Mouse (Mus musculus) liver, embryonic 14.5 days (tissue): ENCODE measurements around the gene Rad17. TPM values are rescaled to one million over a fixed set of nuclear protein-coding genes. Genes with fewer than 3 reads are reported as not detected.

Source experiments
- ATAC-seq: fragments of 200-750 bp; cut with Nextera tagmentation; 2 replicates; pipeline ENCODE4 v1.8.0; 2017; ENCODE audit warnings: moderate number of reproducible peaks, mild to moderate bottlenecking, moderate library complexity; ENCODE audit not compliant: insufficient read depth
- DNase-seq, 3 experiments: peaks; one replicate each; pipeline ENCODE4 v3.0.0-alpha.2; 2012 to 2013; ENCODE audit warnings: low read depth in 3 of 3, low spot score in 3 of 3
- H3K27ac ChIP-seq: fragments of 300-500 bp; sonication (generic); 2 replicates; pipeline ENCODE4 v1.5.1; 2014; ENCODE audit warnings: moderate library complexity, mild to moderate bottlenecking, control low read depth, inconsistent platforms
- H3K27me3 ChIP-seq: fragments of 300-500 bp; sonication (generic); 2 replicates; pipeline ENCODE4 v1.6.1; 2014; ENCODE audit warnings: mild to moderate bottlenecking, low read length, moderate library complexity; ENCODE audit not compliant: control insufficient read depth, insufficient read depth
- H3K36me3 ChIP-seq: fragments of 300-500 bp; sonication (generic); replicated peaks from 2 replicates; pipeline ENCODE4 v1.6.1; 2014; ENCODE audit warnings: low read depth; ENCODE audit not compliant: control insufficient read depth, insufficient read depth
- H3K4me1 ChIP-seq, 2 experiments: fragments of 200-500 bp in 1 of 2; fragments of 300-500 bp in 1 of 2; sonication (generic) in 1 of 2; replicated peaks; 2 replicates each; pipeline ENCODE4 v1.6.1; 2012 to 2014; ENCODE audit warnings: antibody characterized with exemption in 1 of 2, inconsistent platforms in 1 of 2, low read length in 1 of 2; ENCODE audit not compliant: control insufficient read depth in 2 of 2, insufficient read depth in 2 of 2
- H3K4me2 ChIP-seq: fragments of 300-500 bp; sonication (generic); 2 replicates; pipeline ENCODE4 v1.6.1; 2014; ENCODE audit warnings: low read depth, mild to moderate bottlenecking, control low read depth, moderate library complexity
- H3K4me3 ChIP-seq, 2 experiments: fragments of 200-500 bp in 1 of 2; fragments of 300-500 bp in 1 of 2; sonication (generic) in 1 of 2; 2 replicates each; pipeline ENCODE4 v1.5.1; 2012 to 2014; ENCODE audit warnings: low read depth in 2 of 2, low read length in 2 of 2, mild to moderate bottlenecking in 2 of 2, control low read depth in 1 of 2, inconsistent platforms in 1 of 2, moderate library complexity in 1 of 2; ENCODE audit not compliant: insufficient read depth in 1 of 2
- H3K9ac ChIP-seq: fragments of 300-500 bp; sonication (generic); replicated peaks from 2 replicates; pipeline ENCODE4 v1.6.1; 2014; ENCODE audit warnings: mild to moderate bottlenecking, control low read depth, moderate library complexity
- H3K9me3 ChIP-seq: fragments of 300-500 bp; sonication (generic); 2 replicates; pipeline ENCODE4 v1.6.1; 2016; ENCODE audit warnings: low read length, mixed read lengths; ENCODE audit not compliant: control insufficient read depth
- CTCF ChIP-seq: IDR thresholded peaks from 2 replicates; pipeline ENCODE4 v1.5.1; 2016; ENCODE audit warnings: antibody characterized with exemption, low read depth, control low read depth
- EP300 ChIP-seq: IDR thresholded peaks from 2 replicates; pipeline ENCODE4 v1.6.1; 2016; ENCODE audit warnings: antibody characterized with exemption, low read depth
- WGBS: fragments of 180-500 bp; shearing (Covaris S2); extraction: QIAGEN DNeasy Blood & Tissue Kit; methylation state at CpG from one replicate; pipeline ENCODE4 v1.1.7; 2014; ENCODE audit not compliant: insufficient replicate concordance; 5-methylcytosine and 5-hydroxymethylcytosine counted together
- polyA plus RNA-seq, 2 experiments: library from polyadenylated mRNA; depleted of rRNA in 1 of 2; stranded (reverse) in 1 of 2; unstranded in 1 of 2; fragments of >200 nt; fragmentation: Nextera tagmentation in 1 of 2; extraction: Ambion mirVana in 1 of 2; gene quantifications; 2 replicates each; pipeline versions ENCODE4 v1.2.1 to v1.2.3; 2012 to 2014

Rad17 gene
- polyA plus RNA-seq (2012; rRNA removed), result 4.9 and 8.5 TPM in 2 replicates
- 13.6 TPM in 2 replicates for polyA plus RNA-seq (2014; fragmentation: Nextera tagmentation; extraction: Ambion mirVana)

GRCm38 (mm10) chr13:100650550-100651438, at the start of gene Rad17, which contains the start of gene Ak6:
TSS of gene Rad17 (minus strand) at chr13:100651051.
TSS of gene Ak6 (plus strand) at chr13:100650979.
- ATAC-seq (peak; percentile 99), DNase-seq (peak; percentile 81 to 87 (median 85))
- peak within 1 kb of the TSS; percentile 83 for H3K27ac ChIP-seq
- TF ChIP-seq EP300, result peak; percentile 74
- TF ChIP-seq CTCF, result peak; percentile 42
- H3K9ac ChIP-seq, result peak within 1 kb of the TSS; percentile 93
- peak within 1 kb of the TSS; percentile 98 for H3K4me2 ChIP-seq
- H3K36me3 ChIP-seq, result peaks cover 18% of the 10 kb centered on the region
- WGBS, result under 1% methylated on average over 73 of the region's 73 CpGs
- peaks cover 0 to 5% of the 10 kb centered on the region in 2 experiments; a peak in 2 of 4 replicates for H3K4me1 ChIP-seq
- H3K27me3 ChIP-seq, result no peaks in the 10 kb centered on the region
- peak within 1 kb of the TSS; percentile 97 to 99 for H3K4me3 ChIP-seq
- H3K9me3 ChIP-seq, result no peaks in the 10 kb centered on the region

GRCm38 (mm10) chr13:100698866-100699265, 48.0 kb upstream of the Rad17 start:
- WGBS, result 84% methylated on average over 10 of the region's 10 CpGs
- DNase-seq (no peak), ATAC-seq (no peak)
- no peaks in the 10 kb centered on the region for H3K9me3 ChIP-seq
- no peak overlapping the region for H3K27ac ChIP-seq
- no peaks in the 10 kb centered on the region for H3K4me1 ChIP-seq
- H3K27me3 ChIP-seq, result no peaks in the 10 kb centered on the region
- TF ChIP-seq CTCF (no peak), EP300 (no peak)
- H3K36me3 ChIP-seq, result peaks cover 10% of the 10 kb centered on the region
- H3K4me2 ChIP-seq, result no peak overlapping the region
- no peak overlapping the region for H3K9ac ChIP-seq
- H3K4me3 ChIP-seq, result no peak overlapping the region

DNA sequence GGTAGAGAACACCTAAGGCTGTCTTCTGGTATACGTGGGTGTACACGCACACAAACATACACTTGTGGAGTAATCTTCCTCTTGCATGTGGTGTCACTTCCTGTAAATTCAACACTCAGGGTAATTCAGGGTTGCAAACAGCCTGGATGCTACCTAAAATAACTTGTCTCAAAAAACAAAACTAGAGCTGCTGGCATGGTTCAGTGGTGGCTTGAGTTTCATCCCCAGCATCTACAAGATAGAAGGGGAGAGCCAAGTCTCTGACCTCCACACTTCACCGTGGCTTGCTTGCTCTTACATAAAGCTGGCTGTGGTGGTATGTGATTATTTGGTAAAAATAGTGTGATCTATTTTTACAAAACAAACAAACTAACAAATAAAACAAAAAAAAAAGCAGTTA, 46.7 kb upstream of the Rad17 start:
- Histone ChIP-seq H3K36me3 (peaks cover 3% of the 10 kb centered on the region), H3K27ac (no peak overlapping the region), H3K9ac (no peak overlapping the region), H3K4me1 (no peaks in the 10 kb centered on the region), H3K4me3 (no peak overlapping the region), H3K4me2 (no peak overlapping the region), H3K9me3 (no peaks in the 10 kb centered on the region), H3K27me3 (no peaks in the 10 kb centered on the region)
- no peak for TF ChIP-seq EP300
- no peak for TF ChIP-seq CTCF
- no peak for DNase-seq
- 68% methylated on average over 3 of the region's 3 CpGs for WGBS
- no peak for ATAC-seq

- H3K36me3 ChIP-seq, result no peaks in the 10 kb centered on the region
- no peak for DNase-seq
- ATAC-seq, result no peak
- H3K9ac ChIP-seq, result no peak overlapping the region
- TF ChIP-seq EP300, result no peak
- peak; percentile 45 for TF ChIP-seq CTCF
- H3K4me1 ChIP-seq, result no peaks in the 10 kb centered on the region
- WGBS, result 68% methylated on average over 7 of the region's 7 CpGs
- no peak overlapping the region for H3K27ac ChIP-seq
- H3K4me2 ChIP-seq, result no peak overlapping the region
- no peak overlapping the region for H3K4me3 ChIP-seq
- H3K27me3 ChIP-seq, result no peaks in the 10 kb centered on the region
- H3K9me3 ChIP-seq, result no peaks in the 10 kb centered on the region
Measured at GRCm38 (mm10) chr13:100687513-100687912, 36.7 kb upstream of the Rad17 start.

- WGBS, result 54% methylated on average over 2 of the region's 2 CpGs
- no peak overlapping the region for H3K4me2 ChIP-seq
- no peaks in the 10 kb centered on the region for H3K9me3 ChIP-seq
- no peaks in the 10 kb centered on the region for H3K36me3 ChIP-seq
- H3K9ac ChIP-seq, result no peak overlapping the region
- TF ChIP-seq CTCF, result peak; percentile 70
- TF ChIP-seq EP300, result no peak
- no peaks in the 10 kb centered on the region for H3K27me3 ChIP-seq
- no peak for ATAC-seq
- no peak overlapping the region for H3K4me3 ChIP-seq
- H3K27ac ChIP-seq, result no peak overlapping the region
- DNase-seq, result peak in 1 of 3 experiments; percentile 20
- no peaks in the 10 kb centered on the region for H3K4me1 ChIP-seq
Measured at GRCm38 (mm10) chr13:100684355-100684754, 33.5 kb upstream of the Rad17 start.
